Mouse (Mus musculus): ENCODE measurements around the gene Afap1l2.

DNA sequence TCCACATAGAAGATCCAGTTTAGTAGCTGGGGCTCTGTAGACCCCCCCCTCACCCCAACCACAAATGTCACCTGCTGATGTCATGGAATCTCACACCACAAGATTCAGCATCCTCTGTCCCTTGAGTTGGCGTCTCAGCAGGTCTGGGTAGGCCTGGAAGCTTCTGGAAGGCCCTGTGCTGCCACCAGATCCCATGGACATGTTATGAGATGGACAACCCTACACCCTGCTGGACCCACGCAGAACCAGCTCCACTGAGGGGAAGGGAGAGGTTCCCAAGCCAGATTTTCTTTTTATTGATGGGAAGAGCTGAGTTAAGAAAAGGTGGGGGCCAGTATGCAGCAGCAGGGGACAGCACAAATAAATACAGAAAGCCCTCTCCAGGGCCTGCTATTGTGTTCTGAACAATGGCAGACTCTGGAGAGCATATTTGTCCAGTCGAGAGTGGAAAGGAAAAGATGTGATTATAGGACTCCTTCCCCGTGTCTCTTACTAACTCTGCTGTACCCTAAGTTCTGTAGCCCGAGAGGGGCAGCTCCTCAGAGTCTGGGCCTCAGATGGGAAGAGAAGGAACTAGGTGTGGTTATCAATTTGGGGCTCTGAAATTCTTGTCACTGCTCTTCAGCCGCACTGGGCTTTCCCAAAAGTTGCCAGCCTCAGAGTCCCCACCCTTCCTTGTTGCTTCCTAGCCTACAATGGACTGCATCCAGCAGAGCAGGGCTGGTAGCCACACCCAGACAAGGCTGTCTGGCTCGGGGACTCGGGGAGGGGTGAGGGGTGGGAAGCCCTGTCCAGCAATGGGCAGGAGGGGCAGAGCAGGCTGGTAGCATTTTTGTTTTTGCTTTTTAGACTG, 20.5 kb upstream of the Afap1l2 start:
- TF ChIP-seq CTCF (IDR thresholded peaks at IDR 0.05; ENCODE audit: borderline replicate concordance, control insufficient read depth, extremely low read depth, insufficient read depth, low read length, poor library complexity) (no peak), POLR2A (IDR thresholded peaks at IDR 0.05; ENCODE audit: control insufficient read depth, extremely low read depth, insufficient read depth, low read length, poor library complexity) (no peak)

Data from thymus, adult 2 months (tissue).